Mouse (Mus musculus): ENCODE results near the gene Zfp790. TPM values are rescaled to one million over a fixed set of nuclear protein-coding genes. Genes with fewer than 3 reads are reported as not detected.
A peak's percentile ranks its signal among the peaks of the same experiment; 100 is the strongest.

Gene Zfp790
- polyA plus RNA-seq, 1 experiment from 2014 or later = 9.0 TPM

DNA sequence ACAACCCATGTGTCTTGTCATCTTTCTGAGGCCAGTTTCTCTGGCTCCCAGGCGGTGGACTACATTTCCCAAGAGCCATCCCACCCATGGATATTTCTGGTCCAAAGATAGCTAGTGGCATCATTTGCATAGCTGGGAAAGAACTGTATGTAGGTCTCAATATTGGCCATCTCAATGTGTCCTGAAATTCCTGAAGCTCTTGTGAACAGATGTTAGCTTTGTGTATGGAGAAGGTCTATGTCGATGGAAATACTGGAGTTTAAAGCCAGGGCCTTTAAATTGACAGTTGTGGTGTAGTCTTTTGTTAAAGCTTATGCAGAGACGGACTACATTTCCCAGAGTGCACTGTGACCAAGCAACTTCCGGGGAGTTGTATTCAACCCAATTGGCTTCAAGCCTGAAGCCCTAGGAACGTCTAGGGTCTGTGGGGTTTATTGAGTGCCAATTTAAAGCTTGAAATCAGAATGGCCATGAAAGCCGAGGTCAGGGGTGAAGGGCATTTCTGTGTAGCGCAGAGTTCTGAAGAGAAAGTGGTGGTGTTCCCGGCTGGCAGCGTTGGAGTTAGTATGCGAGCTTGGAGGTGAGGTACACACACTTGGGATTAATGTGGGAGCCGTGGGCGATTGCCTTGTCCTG, 2.8 kb downstream of the Zfp790 start:
- Histone ChIP-seq H3K4me2 (peak overlapping the region; percentile 75), H3K9me3 (ENCODE audit: control insufficient read depth, low read length) (no peaks in the 10 kb centered on the region), H3K36me3 (ENCODE audit: control insufficient read depth, insufficient read depth, low read length) (peaks cover 9% of the 10 kb centered on the region; the same call in 1 of the 2 replicates), H3K27ac (ENCODE audit: low read depth, low read length) (peak overlapping the region; percentile 33), H3K9ac (ENCODE audit: low read depth, low read length) (peak overlapping the region; percentile 72), H3K4me3 (ENCODE audit: low read depth, low read length) (peak overlapping the region; percentile 75), H3K4me1 (replicated peaks; ENCODE audit: control insufficient read depth, insufficient read depth, low read length) (peaks cover 15% of the 10 kb centered on the region), H3K27me3 (replicated peaks; ENCODE audit: control insufficient read depth, insufficient read depth, low read length) (no peaks in the 10 kb centered on the region)
- 5% methylated on average over 12 of the region's 12 CpGs for whole genome bisulfite sequencing
- peak; percentile 70 for DNase-seq (ENCODE audit: low spot score)
- ATAC-seq (replicated peaks; ENCODE audit: low FRiP score) = peak; percentile 76

DNA sequence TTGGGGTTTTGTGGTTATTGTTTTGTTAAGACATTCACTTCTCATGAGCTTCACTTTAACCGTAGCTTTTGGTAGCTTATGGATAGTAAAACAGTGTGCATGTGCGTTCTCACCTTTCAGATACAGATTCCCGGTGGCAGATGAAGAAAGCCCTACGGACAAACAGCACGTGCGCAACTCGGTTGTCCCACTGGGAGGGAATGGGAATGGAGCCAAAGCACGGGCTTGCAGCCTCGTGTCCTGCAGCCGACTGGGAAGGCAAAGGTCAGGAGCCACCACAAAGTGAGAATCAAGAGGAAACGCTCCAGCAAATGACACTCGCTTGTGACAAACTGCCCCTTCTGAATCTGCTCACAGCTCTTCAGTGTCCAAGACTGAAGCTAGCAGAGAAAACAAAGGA, 12.1 kb downstream of the Zfp790 start:
- 92% methylated on average over 12 of the region's 12 CpGs for WGBS
- no peaks in the 10 kb centered on the region for H3K4me1 ChIP-seq (replicated peaks; ENCODE audit: control insufficient read depth, insufficient read depth, low read length)
- H3K9me3 ChIP-seq (ENCODE audit: control insufficient read depth, low read length) = 0 out of 2 replicates have a peak, but pooled peaks cover 5% of the 10 kb centered on the region
- no peaks in the 10 kb centered on the region for H3K27me3 ChIP-seq (replicated peaks; ENCODE audit: control insufficient read depth, insufficient read depth, low read length)
- no peak for ATAC-seq (replicated peaks; ENCODE audit: low FRiP score)
- H3K9ac ChIP-seq (ENCODE audit: low read depth, low read length) = no peak overlapping the region
- no peak overlapping the region for H3K4me2 ChIP-seq
- peaks cover 50% of the 10 kb centered on the region for H3K36me3 ChIP-seq (ENCODE audit: control insufficient read depth, insufficient read depth, low read length)
- no peak overlapping the region for H3K27ac ChIP-seq (ENCODE audit: low read depth, low read length)
- no peak overlapping the region for H3K4me3 ChIP-seq (ENCODE audit: low read depth, low read length)
- no peak for DNase-seq (ENCODE audit: low spot score)

DNA sequence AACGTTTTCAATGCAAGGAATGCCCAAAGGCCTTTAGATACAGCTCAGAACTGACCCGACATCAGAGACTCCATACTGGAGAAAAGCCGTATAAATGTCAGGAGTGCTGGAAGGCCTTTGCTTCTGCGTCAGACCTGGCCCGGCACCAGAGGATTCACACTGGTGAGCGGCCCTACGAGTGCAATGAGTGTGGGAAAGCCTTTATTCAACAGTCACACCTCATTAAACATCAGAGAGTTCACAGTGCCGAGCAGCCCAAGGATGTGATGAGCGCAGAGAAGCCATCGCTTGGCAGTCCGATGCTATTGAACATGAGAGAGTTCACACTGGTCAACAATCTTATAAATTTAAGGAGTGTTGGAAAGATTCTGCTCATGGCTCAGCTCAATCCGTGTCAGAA, 13.9 kb downstream of the Zfp790 start:
- no peaks in the 10 kb centered on the region for H3K4me1 ChIP-seq (replicated peaks; ENCODE audit: control insufficient read depth, insufficient read depth, low read length)
- no peak overlapping the region for H3K4me3 ChIP-seq (ENCODE audit: low read depth, low read length)
- H3K9ac ChIP-seq (ENCODE audit: low read depth, low read length) = no peak overlapping the region
- no peaks in the 10 kb centered on the region for H3K27me3 ChIP-seq (replicated peaks; ENCODE audit: control insufficient read depth, insufficient read depth, low read length)
- 92% methylated on average over 12 of the region's 12 CpGs for WGBS
- ATAC-seq (replicated peaks; ENCODE audit: low FRiP score) (no peak), DNase-seq (ENCODE audit: low spot score) (no peak)
- H3K27ac ChIP-seq (ENCODE audit: low read depth, low read length) = no peak overlapping the region
- H3K4me2 ChIP-seq = no peak overlapping the region
- H3K9me3 ChIP-seq (ENCODE audit: control insufficient read depth, low read length) = 0 out of 2 replicates have a peak, but pooled peaks cover 5% of the 10 kb centered on the region
- peaks cover 46% of the 10 kb centered on the region for H3K36me3 ChIP-seq (ENCODE audit: control insufficient read depth, insufficient read depth, low read length)

DNA sequence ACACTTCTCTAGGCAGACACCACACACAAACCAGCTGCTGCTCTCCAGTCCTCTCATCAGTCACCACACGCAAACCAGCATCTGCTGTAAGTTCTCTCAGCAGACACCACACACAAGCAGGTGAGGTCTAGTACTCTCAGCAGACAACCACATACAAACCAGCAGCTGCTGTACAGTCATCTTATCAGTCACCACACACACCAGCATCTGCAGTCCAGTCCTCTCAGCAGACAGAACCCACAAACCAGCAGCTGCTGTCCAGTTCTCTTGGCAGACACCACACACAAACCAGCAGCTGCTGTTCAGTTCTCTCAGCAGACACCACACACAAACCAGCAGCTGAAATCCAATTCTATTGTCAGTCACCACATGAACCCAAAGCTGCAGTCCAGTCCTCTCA, 20.9 kb downstream of the Zfp790 start:
- DNase-seq (ENCODE audit: low spot score) = no peak
- no peak overlapping the region for H3K4me3 ChIP-seq (ENCODE audit: low read depth, low read length)
- no peak overlapping the region for H3K9ac ChIP-seq (ENCODE audit: low read depth, low read length)
- H3K36me3 ChIP-seq (ENCODE audit: control insufficient read depth, insufficient read depth, low read length) = peaks cover 3% of the 10 kb centered on the region; the same call in 1 of the 2 replicates
- no peaks in the 10 kb centered on the region for H3K27me3 ChIP-seq (replicated peaks; ENCODE audit: control insufficient read depth, insufficient read depth, low read length)
- no peaks in the 10 kb centered on the region for H3K9me3 ChIP-seq (ENCODE audit: control insufficient read depth, low read length)
- 68% methylated on average over 1 of the region's 1 CpGs for WGBS
- ATAC-seq (replicated peaks; ENCODE audit: low FRiP score) = no peak
- no peaks in the 10 kb centered on the region for H3K4me1 ChIP-seq (replicated peaks; ENCODE audit: control insufficient read depth, insufficient read depth, low read length)
- no peak overlapping the region for H3K4me2 ChIP-seq
- H3K27ac ChIP-seq (ENCODE audit: low read depth, low read length) = no peak overlapping the region

DNA sequence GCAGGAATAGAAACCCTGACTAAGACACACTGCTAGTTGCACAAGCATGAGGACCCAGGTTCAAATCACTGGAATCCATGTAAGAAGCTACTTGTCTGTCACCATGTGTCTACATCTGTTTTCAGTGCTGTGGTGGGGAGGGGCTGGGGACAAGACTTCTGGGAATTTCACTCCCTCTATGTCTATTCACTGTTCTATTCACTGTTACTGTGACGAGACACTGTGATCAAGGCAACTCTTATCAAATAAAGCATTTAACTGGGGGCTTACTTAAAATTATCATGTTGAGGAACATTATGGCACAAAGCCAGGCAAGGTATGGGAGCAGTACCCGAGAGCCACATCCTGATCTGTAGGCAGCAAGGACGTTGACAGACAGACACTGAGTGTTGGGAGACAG, 23.3 kb downstream of the Zfp790 start:
- Histone ChIP-seq H3K4me1 (replicated peaks; ENCODE audit: control insufficient read depth, insufficient read depth, low read length) (no peaks in the 10 kb centered on the region), H3K9me3 (ENCODE audit: control insufficient read depth, low read length) (no peaks in the 10 kb centered on the region), H3K4me3 (ENCODE audit: low read depth, low read length) (no peak overlapping the region), H3K4me2 (no peak overlapping the region), H3K27me3 (replicated peaks; ENCODE audit: control insufficient read depth, insufficient read depth, low read length) (no peaks in the 10 kb centered on the region), H3K27ac (ENCODE audit: low read depth, low read length) (no peak overlapping the region), H3K9ac (ENCODE audit: low read depth, low read length) (no peak overlapping the region), H3K36me3 (ENCODE audit: control insufficient read depth, insufficient read depth, low read length) (peaks cover 4% of the 10 kb centered on the region; the same call in 1 of the 2 replicates)
- ATAC-seq (replicated peaks; ENCODE audit: low FRiP score) (no peak), DNase-seq (ENCODE audit: low spot score) (no peak)
- 71% methylated on average over 3 of the region's 3 CpGs for WGBS

DNA sequence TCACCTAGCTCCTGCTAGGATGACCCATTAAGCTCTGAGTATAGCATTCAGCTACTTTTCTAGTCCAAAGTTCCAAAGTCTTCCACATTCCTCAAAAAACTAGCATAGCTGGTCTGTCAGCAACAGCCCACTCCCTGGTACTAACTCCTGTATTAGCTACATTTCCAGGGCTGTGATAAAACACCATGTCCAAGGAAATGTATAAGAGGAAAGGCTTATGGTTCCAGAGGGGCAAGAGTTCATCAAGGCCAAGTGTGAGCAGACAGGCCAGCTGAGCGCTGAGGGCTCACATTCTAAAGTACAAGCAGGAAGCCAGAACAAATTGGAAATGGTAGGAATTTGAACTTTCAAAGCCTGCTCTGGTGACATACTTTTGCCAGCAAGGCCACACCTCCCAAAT, 26.2 kb downstream of the Zfp790 start:
- WGBS = 93% methylated on average over 1 of the region's 1 CpGs
- H3K9me3 ChIP-seq (ENCODE audit: control insufficient read depth, low read length) = no peaks in the 10 kb centered on the region

DNA sequence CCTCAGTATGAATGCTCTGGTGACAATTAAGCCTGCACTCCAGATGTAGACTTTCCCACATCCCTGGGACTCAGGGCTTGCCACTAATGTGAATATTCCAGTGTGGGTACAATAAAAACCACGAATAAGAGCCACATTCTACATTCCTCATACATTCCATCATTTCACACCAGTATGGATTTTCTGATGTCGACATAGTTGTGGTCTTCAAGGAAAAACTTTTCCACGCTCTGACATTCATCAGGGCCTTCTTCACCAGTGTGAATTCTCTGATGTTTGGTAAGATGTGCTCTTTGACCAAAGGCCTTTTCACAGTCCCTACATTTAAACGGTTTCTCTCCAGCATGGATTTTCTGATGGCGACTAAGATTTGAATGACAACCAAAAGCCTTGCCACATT, 28.7 kb downstream of the Zfp790 start:
- Histone ChIP-seq H3K4me3 (ENCODE audit: low read depth, low read length) (no peak overlapping the region), H3K4me1 (replicated peaks; ENCODE audit: control insufficient read depth, insufficient read depth, low read length) (no peaks in the 10 kb centered on the region), H3K9me3 (ENCODE audit: control insufficient read depth, low read length) (no peaks in the 10 kb centered on the region), H3K4me2 (no peak overlapping the region), H3K27me3 (replicated peaks; ENCODE audit: control insufficient read depth, insufficient read depth, low read length) (no peaks in the 10 kb centered on the region), H3K9ac (ENCODE audit: low read depth, low read length) (no peak overlapping the region), H3K36me3 (ENCODE audit: control insufficient read depth, insufficient read depth, low read length) (peaks cover 16% of the 10 kb centered on the region), H3K27ac (ENCODE audit: low read depth, low read length) (no peak overlapping the region)
- 85% methylated on average over 5 of the region's 5 CpGs for WGBS
- DNase-seq (ENCODE audit: low spot score) = no peak
- no peak for ATAC-seq (replicated peaks; ENCODE audit: low FRiP score)

More for the DNA sequence above, 26.2 kb downstream of the Zfp790 start:
- Histone ChIP-seq H3K4me3 (ENCODE audit: low read depth, low read length) (no peak overlapping the region), H3K27ac (ENCODE audit: low read depth, low read length) (no peak overlapping the region), H3K36me3 (ENCODE audit: control insufficient read depth, insufficient read depth, low read length) (peaks cover 13% of the 10 kb centered on the region), H3K27me3 (replicated peaks; ENCODE audit: control insufficient read depth, insufficient read depth, low read length) (no peaks in the 10 kb centered on the region), H3K4me1 (replicated peaks; ENCODE audit: control insufficient read depth, insufficient read depth, low read length) (no peaks in the 10 kb centered on the region), H3K4me2 (no peak overlapping the region), H3K9ac (ENCODE audit: low read depth, low read length) (no peak overlapping the region)
- no peak for DNase-seq (ENCODE audit: low spot score)
- no peak for ATAC-seq (replicated peaks; ENCODE audit: low FRiP score)

DNA sequence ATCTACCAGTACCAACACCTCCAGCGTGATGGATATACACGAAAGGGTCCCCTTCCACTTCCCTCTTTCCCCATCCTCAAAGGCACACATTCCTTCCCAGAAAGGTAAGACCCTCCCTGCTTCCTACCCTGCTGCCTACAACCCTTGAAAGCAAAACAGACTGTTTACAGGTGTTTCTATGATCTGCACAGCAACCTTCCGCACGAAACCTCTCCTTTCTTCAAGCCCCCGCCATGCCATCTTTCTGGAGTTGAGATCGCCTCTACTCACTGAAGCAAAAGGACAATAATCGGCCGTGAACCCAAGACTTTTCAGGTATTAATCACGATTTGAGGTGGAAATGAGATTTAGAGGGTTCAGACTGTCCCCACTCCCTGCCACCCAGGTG, 36.9 kb downstream of the Zfp790 start:
- H3K4me1 ChIP-seq (replicated peaks; ENCODE audit: control insufficient read depth, insufficient read depth, low read length) = no peaks in the 10 kb centered on the region
- no peak overlapping the region for H3K27ac ChIP-seq (ENCODE audit: low read depth, low read length)
- H3K27me3 ChIP-seq (replicated peaks; ENCODE audit: control insufficient read depth, insufficient read depth, low read length) = no peaks in the 10 kb centered on the region
- H3K9me3 ChIP-seq (ENCODE audit: control insufficient read depth, low read length) = no peaks in the 10 kb centered on the region
- ATAC-seq (replicated peaks; ENCODE audit: low FRiP score) = no peak
- peaks cover 3% of the 10 kb centered on the region; the same call in 1 of the 2 replicates for H3K36me3 ChIP-seq (ENCODE audit: control insufficient read depth, insufficient read depth, low read length)
- DNase-seq (ENCODE audit: low spot score) = no peak
- H3K4me3 ChIP-seq (ENCODE audit: low read depth, low read length) = peak overlapping the region; percentile 50
- peak overlapping the region; percentile 60 for H3K9ac ChIP-seq (ENCODE audit: low read depth, low read length)
- 52% methylated on average over 9 of the region's 9 CpGs for WGBS
- peak overlapping the region; percentile 68 for H3K4me2 ChIP-seq

DNA sequence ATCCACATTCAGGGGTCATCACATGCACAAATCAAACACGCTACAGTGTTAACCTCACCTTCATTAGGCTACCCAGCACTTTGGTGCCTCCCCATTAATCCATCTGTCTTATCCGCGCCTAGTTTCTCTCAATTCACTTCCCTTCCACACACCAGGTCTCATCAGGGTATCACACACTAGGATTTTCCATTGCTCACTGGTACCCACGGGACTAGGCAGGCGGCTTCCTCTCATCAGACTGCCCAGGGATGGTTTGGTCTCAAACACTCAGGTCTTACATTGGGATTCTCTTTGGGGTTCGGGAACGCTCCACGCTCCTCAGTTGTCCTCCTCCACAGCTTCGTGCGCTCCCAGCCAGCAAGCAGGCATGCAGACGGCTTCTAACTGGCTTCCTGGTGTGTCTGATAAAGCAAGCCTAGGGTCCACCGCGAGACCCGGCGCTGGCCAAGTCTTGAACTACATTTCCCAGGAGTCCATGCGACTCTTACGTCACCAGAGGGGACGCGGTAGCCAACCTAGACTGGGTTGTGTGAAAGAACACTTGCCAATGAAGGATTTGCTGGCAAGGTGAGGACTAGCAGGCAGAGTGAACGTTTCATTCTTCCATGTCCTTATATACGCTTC, 37.4 kb downstream of the Zfp790 start, which contains the start of gene Zfp940:
Zfp940 (minus strand) TSS at position 451 of the 624 bp plus-strand sequence.
- 2% methylated on average over 21 of the region's 21 CpGs for WGBS
- no peak within 1 kb of the TSS for H3K27ac ChIP-seq (ENCODE audit: low read depth, low read length)
- peaks cover 3% of the 10 kb centered on the region; the same call in 1 of the 2 replicates for H3K36me3 ChIP-seq (ENCODE audit: control insufficient read depth, insufficient read depth, low read length)
- peak within 1 kb of the TSS; percentile 50 for H3K4me3 ChIP-seq (ENCODE audit: low read depth, low read length)
- no peaks in the 10 kb centered on the region for H3K27me3 ChIP-seq (replicated peaks; ENCODE audit: control insufficient read depth, insufficient read depth, low read length)
- H3K9ac ChIP-seq (ENCODE audit: low read depth, low read length) = peak within 1 kb of the TSS; percentile 60
- H3K9me3 ChIP-seq (ENCODE audit: control insufficient read depth, low read length) = no peaks in the 10 kb centered on the region
- H3K4me2 ChIP-seq = peak within 1 kb of the TSS; percentile 68
- H3K4me1 ChIP-seq (replicated peaks; ENCODE audit: control insufficient read depth, insufficient read depth, low read length) = no peaks in the 10 kb centered on the region
- DNase-seq (ENCODE audit: low spot score) = peak; percentile 85
- peak; percentile 99 for ATAC-seq (replicated peaks; ENCODE audit: low FRiP score)

Measured in liver, embryonic 11.5 days (tissue).